Mouse (Mus musculus): Measurements from ENCODE around the gene Pcp2. TPM values are rescaled to one million over a fixed set of nuclear protein-coding genes. Genes with fewer than 3 reads are reported as not detected.

Pcp2 gene
- total RNA-seq (2012; rRNA removed) (0.29 and 0.38 TPM in 2 replicates), total RNA-seq (2014; rRNA removed) (not detected in 2 replicates), polyA plus RNA-seq (2012; ENCODE audit: insufficient read length, low read depth) (0.56 TPM in 1 of 2 replicates, not detected in the other)

DNA sequence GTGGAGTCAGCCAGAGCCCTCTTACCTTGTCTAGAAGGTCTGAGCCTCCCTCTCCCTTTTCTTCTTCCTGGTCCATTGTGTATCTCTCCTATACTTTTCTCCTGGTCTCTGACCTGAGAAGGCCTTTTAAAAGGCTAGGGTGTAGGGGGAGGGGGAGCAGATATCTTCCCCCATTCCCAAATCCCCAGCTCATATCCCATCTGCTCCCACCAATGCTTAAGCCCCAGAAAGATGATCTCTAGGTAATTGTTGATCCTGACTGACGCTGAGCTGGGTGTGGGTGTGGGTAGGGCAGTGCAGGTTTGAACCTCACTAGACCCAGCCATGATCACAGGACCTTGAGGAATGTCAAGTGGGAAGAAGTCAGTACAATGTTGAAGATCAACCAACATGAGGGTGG, at the start of gene Pcp2:
TSS of gene Pcp2 (minus strand) at position 101 of the 400 bp plus-strand sequence.
- Histone ChIP-seq H3K4me2 (ENCODE audit: insufficient read depth, low read depth, poor library complexity, severe bottlenecking) (no peak within 1 kb of the TSS), H3K9me3 (replicated peaks; ENCODE audit: low read length) (no peaks in the 10 kb centered on the region), H3K79me2 (replicated peaks; ENCODE audit: control insufficient read depth, extremely low read depth, insufficient read depth, poor library complexity, severe bottlenecking) (peaks cover 7% of the 10 kb centered on the region), H3K36me3 (replicated peaks in 1 of 2; ENCODE audit: control insufficient read depth in 1 of 2, insufficient read depth in 1 of 2, low read length in 1 of 2) (peaks cover 8 to 36% of the 10 kb centered on the region in 2 experiments), H3K9ac (ENCODE audit: insufficient read depth, low read depth) (no peak within 1 kb of the TSS), H3K27me3 (replicated peaks) (peaks cover 2% of the 10 kb centered on the region), H3K4me3 (replicated peaks in 1 of 3; ENCODE audit: low read depth in 2 of 3, low read length in 2 of 3, poor library complexity in 1 of 3) (no peak within 1 kb of the TSS), H3K4me1 (ENCODE audit: control insufficient read depth in 1 of 2, insufficient read depth in 2 of 2) (peaks cover 6 to 24% of the 10 kb centered on the region in 2 experiments), H3K27ac (ENCODE audit: insufficient read depth, low read depth) (no peak within 1 kb of the TSS)
- no peak for DNase-seq (ENCODE audit: extremely low read depth)
- TF ChIP-seq UBTF (IDR thresholded peaks at IDR 0.05; ENCODE audit: low read depth, low read length), result no peak
- TF ChIP-seq CTCF (conservative IDR thresholded peaks at IDR 0.05 in 1 of 2, IDR thresholded peaks at IDR 0.05 in 1 of 2; ENCODE audit: low read depth in 2 of 2, low read length in 2 of 2), result no peak
- TF ChIP-seq MXI1 (IDR thresholded peaks at IDR 0.05; ENCODE audit: low read depth, low read length), result no peak
- no peak for TF ChIP-seq EP300 (IDR thresholded peaks at IDR 0.05; ENCODE audit: low read length)
- TF ChIP-seq IRF4 (IDR thresholded peaks at IDR 0.05; ENCODE audit: low read depth, low read length), result no peak
- TF ChIP-seq CHD1 (IDR thresholded peaks at IDR 0.05; ENCODE audit: low read depth, low read length), result no peak
- no peak for TF ChIP-seq USF1 (IDR thresholded peaks at IDR 0.05; ENCODE audit: low read depth, low read length)
- no peak for TF ChIP-seq GABPA (IDR thresholded peaks at IDR 0.05; ENCODE audit: insufficient replicate concordance, low read depth, low read length)
- TF ChIP-seq HCFC1 (IDR thresholded peaks at IDR 0.05; ENCODE audit: low read depth, low read length), result no peak
- no peak for TF ChIP-seq NELFE (IDR thresholded peaks at IDR 0.05; ENCODE audit: low read depth, low read length)
- no peak for TF ChIP-seq RCOR1 (conservative IDR thresholded peaks at IDR 0.05; ENCODE audit: low read depth, low read length)
- no peak for TF ChIP-seq ZKSCAN1 (IDR thresholded peaks at IDR 0.05; ENCODE audit: borderline replicate concordance, low read depth, low read length)
- TF ChIP-seq KAT2A (IDR thresholded peaks at IDR 0.05; ENCODE audit: insufficient replicate concordance, low read length), result no peak
- no peak for TF ChIP-seq SMC3 (IDR thresholded peaks at IDR 0.05; ENCODE audit: low read depth, low read length)
- no peak for TF ChIP-seq TCF12 (IDR thresholded peaks at IDR 0.05; ENCODE audit: low read depth, low read length)
- no peak for TF ChIP-seq NRF1 (IDR thresholded peaks at IDR 0.05; ENCODE audit: low read depth, low read length)
- TF ChIP-seq BHLHE40 (IDR thresholded peaks at IDR 0.05; ENCODE audit: low read depth, low read length), result no peak
- TF ChIP-seq USF2 (conservative IDR thresholded peaks at IDR 0.05; ENCODE audit: low read depth, low read length), result no peak
- TF ChIP-seq MEF2A (IDR thresholded peaks at IDR 0.05; ENCODE audit: borderline replicate concordance, low read depth, low read length), result no peak
- in situ Hi-C loops (cut with MboI; ENCODE audit: low pct_ligation_motif_present, low pct_unique_long_range_greater_than_20kb, low sequenced_read_pairs) (loop anchor here (5.0 to 10.0 kb wide), 2 partner anchors 47 to 51 kb away; partner anchors contain the start of gene Fcor), dilution Hi-C loops (cut with MboI; ENCODE audit: extremely low pct_ligation_motif_present, extremely low pct_unique_long_range_greater_than_20kb, low sequenced_read_pairs) (no loop called here)

DNA sequence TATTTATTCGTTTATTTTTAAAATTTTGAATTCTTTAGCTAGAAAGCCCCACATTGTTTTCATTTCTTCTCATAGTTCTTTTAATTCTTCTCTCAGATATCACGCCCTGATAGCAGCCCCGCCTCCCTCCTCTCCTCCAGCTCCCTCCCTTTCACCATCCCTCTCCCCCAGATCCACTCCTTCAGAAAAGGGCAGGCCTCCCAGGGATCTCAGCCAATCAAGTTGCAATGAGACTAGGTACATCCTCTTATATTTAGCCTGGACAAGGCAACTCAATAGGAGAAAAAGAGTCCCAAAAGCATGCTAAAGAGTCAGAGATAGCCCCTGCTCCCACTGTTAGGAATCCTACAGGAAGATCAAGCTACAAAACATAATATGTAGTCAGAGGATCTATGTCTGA, 49.3 kb upstream of the Pcp2 start:
- H3K27ac ChIP-seq (ENCODE audit: insufficient read depth, low read depth), result no peak overlapping the region
- dilution Hi-C loops (cut with MboI; ENCODE audit: extremely low pct_ligation_motif_present, extremely low pct_unique_long_range_greater_than_20kb, low sequenced_read_pairs), result no loop called here
- peaks cover 0 to 32% of the 10 kb centered on the region in 2 experiments; a peak in 2 of 4 replicates for H3K4me1 ChIP-seq (ENCODE audit: control insufficient read depth in 1 of 2, insufficient read depth in 2 of 2)
- H3K36me3 ChIP-seq (replicated peaks in 1 of 2; ENCODE audit: control insufficient read depth in 1 of 2, insufficient read depth in 1 of 2, low read length in 1 of 2), result peaks cover 10 to 14% of the 10 kb centered on the region in 2 experiments
- peaks cover 21% of the 10 kb centered on the region; the same call in 1 of the 2 replicates for H3K79me2 ChIP-seq (replicated peaks; ENCODE audit: control insufficient read depth, extremely low read depth, insufficient read depth, poor library complexity, severe bottlenecking)
- DNase-seq (ENCODE audit: extremely low read depth), result no peak
- no peaks in the 10 kb centered on the region for H3K9me3 ChIP-seq (replicated peaks; ENCODE audit: low read length)
- no peak overlapping the region for H3K9ac ChIP-seq (ENCODE audit: insufficient read depth, low read depth)
- H3K27me3 ChIP-seq (replicated peaks), result peaks cover 25% of the 10 kb centered on the region
- H3K4me3 ChIP-seq (replicated peaks in 1 of 3; ENCODE audit: low read depth in 2 of 3, low read length in 2 of 3, poor library complexity in 1 of 3), result no peak overlapping the region
- H3K4me2 ChIP-seq (ENCODE audit: insufficient read depth, low read depth, poor library complexity, severe bottlenecking), result no peak overlapping the region
- in situ Hi-C loops (cut with MboI; ENCODE audit: low pct_ligation_motif_present, low pct_unique_long_range_greater_than_20kb, low sequenced_read_pairs), result loop anchor here (5.0 to 10.0 kb wide), 4 partner anchors 47 to 320 kb away; partner anchors contain the start of genes A430078G23Rik, Pcp2 and Pex11g
- no peak for TF ChIP-seq ZKSCAN1 (IDR thresholded peaks at IDR 0.05; ENCODE audit: borderline replicate concordance, low read depth, low read length)
- no peak for TF ChIP-seq SMC3 (IDR thresholded peaks at IDR 0.05; ENCODE audit: low read depth, low read length)
- no peak for TF ChIP-seq HCFC1 (IDR thresholded peaks at IDR 0.05; ENCODE audit: low read depth, low read length)
- no peak for TF ChIP-seq NRF1 (IDR thresholded peaks at IDR 0.05; ENCODE audit: low read depth, low read length)
- no peak for TF ChIP-seq E2F4 (IDR thresholded peaks at IDR 0.05; ENCODE audit: insufficient replicate concordance, low read depth, low read length)
- no peak for TF ChIP-seq CHD2 (IDR thresholded peaks at IDR 0.05; ENCODE audit: low read length)
- TF ChIP-seq UBTF (IDR thresholded peaks at IDR 0.05; ENCODE audit: low read depth, low read length), result no peak
- no peak for TF ChIP-seq POLR2AphosphoS2 (IDR thresholded peaks at IDR 0.05; ENCODE audit: low read depth, low read length)
- no peak for TF ChIP-seq PAX5 (IDR thresholded peaks at IDR 0.05; ENCODE audit: low read length)
- no peak for TF ChIP-seq RAD21 (IDR thresholded peaks at IDR 0.05; ENCODE audit: low read depth, low read length)
- no peak for TF ChIP-seq RCOR1 (conservative IDR thresholded peaks at IDR 0.05; ENCODE audit: low read depth, low read length)

Measured in CH12.LX (cell line).